Mouse (Mus musculus) brown adipose tissue, adult 24 weeks (tissue): Measurements from ENCODE around the gene Lrp1. TPM values are rescaled to one million over a fixed set of nuclear protein-coding genes. Genes with fewer than 3 reads are reported as not detected.
"Not testable (repeated sequence)": the region's sequence is repeated elsewhere in the genome, so short reads cannot be mapped to it uniquely, and the experiment has no call there.

ENCODE experiments used
- H3K27ac ChIP-seq: fragments of 200-500 bp; replicated peaks from 2 replicates; pipeline ENCODE4 v1.5.1; 2012; ENCODE audit warnings: low read depth, mild to moderate bottlenecking, low read length
- H3K4me1 ChIP-seq: fragments of 200-500 bp; 2 replicates; pipeline ENCODE4 v1.6.1; 2012; ENCODE audit warnings: low read length, mixed read lengths; ENCODE audit not compliant: control insufficient read depth, insufficient read depth, insufficient read length
- H3K4me3 ChIP-seq: fragments of 200-500 bp; 2 replicates; pipeline ENCODE4 v1.5.1; 2012; ENCODE audit warnings: low read depth, mild to moderate bottlenecking, low read length, moderate library complexity; ENCODE audit not compliant: insufficient read depth
- polyA plus RNA-seq: library from polyadenylated mRNA; stranded (reverse); fragments of >200 nt; gene quantifications from 2 replicates; pipeline ENCODE4 v1.2.4, GENCODE M21; 2012; ENCODE audit not compliant: missing spikeins, insufficient read depth, insufficient read length

Lrp1 gene
- polyA plus RNA-seq, 1 experiment, result 43.8 TPM

GRCm38 (mm10) chr10:127661291-127661914 lies 40.5 kb upstream of the Lrp1 start:
- H3K27ac ChIP-seq, result peak overlapping the region; percentile 32
- H3K4me3 ChIP-seq, result peak overlapping the region; percentile 8
- H3K4me1 ChIP-seq, result peaks cover 9% of the 10 kb centered on the region; the same call in 1 of the 2 replicates

GRCm38 (mm10) chr10:127659551-127659950 lies 38.6 kb upstream of the Lrp1 start:
- H3K27ac ChIP-seq, result no peak overlapping the region
- H3K4me3 ChIP-seq, result no peak overlapping the region
- peaks cover 9% of the 10 kb centered on the region; the same call in 1 of the 2 replicates for H3K4me1 ChIP-seq

- no peak overlapping the region for H3K4me3 ChIP-seq
- H3K27ac ChIP-seq, result no peak overlapping the region
- peaks cover 9% of the 10 kb centered on the region; the same call in 1 of the 2 replicates for H3K4me1 ChIP-seq
These were observed 37.1 kb upstream of the Lrp1 start for GRCm38 (mm10) chr10:127658076-127658475.

GRCm38 (mm10) chr10:127657617-127658016 lies 36.7 kb upstream of the Lrp1 start:
- H3K27ac ChIP-seq, H3K4me1 ChIP-seq, H3K4me3 ChIP-seq: not testable (repeated sequence)

GRCm38 (mm10) chr10:127654970-127655579 lies 34.1 kb upstream of the Lrp1 start:
- no peak overlapping the region for H3K4me3 ChIP-seq
- H3K4me1 ChIP-seq, result no peaks in the 10 kb centered on the region

GRCm38 (mm10) chr10:127652906-127653638 lies 32.1 kb upstream of the Lrp1 start:
- Histone ChIP-seq H3K4me3 (no peak overlapping the region), H3K4me1 (no peaks in the 10 kb centered on the region), H3K27ac (no peak overlapping the region)

More at GRCm38 (mm10) chr10:127654970-127655579, 34.1 kb upstream of the Lrp1 start:
- H3K27ac ChIP-seq, result no peak overlapping the region

- no peak overlapping the region for H3K4me3 ChIP-seq
- no peak overlapping the region for H3K27ac ChIP-seq
- no peaks in the 10 kb centered on the region; the same call in 1 of the 2 replicates for H3K4me1 ChIP-seq
These were observed 24.8 kb upstream of the Lrp1 start for GRCm38 (mm10) chr10:127645791-127646190.

- H3K4me1 ChIP-seq, result no peaks in the 10 kb centered on the region; the same call in 1 of the 2 replicates
- peak overlapping the region; percentile 70 for H3K4me3 ChIP-seq
- peak overlapping the region; percentile 94 for H3K27ac ChIP-seq
These were observed 22.7 kb upstream of the Lrp1 start for GRCm38 (mm10) chr10:127643553-127644238.

GRCm38 (mm10) chr10:127642772-127643552 lies 22.0 kb upstream of the Lrp1 start, which contains the start of gene Stat6:
Gene Stat6, plus strand, starts transcription at chr10:127642986.
- peak within 1 kb of the TSS; percentile 70 for H3K4me3 ChIP-seq
- H3K4me1 ChIP-seq, result no peaks in the 10 kb centered on the region; the same call in 1 of the 2 replicates
- peak within 1 kb of the TSS; percentile 94 for H3K27ac ChIP-seq

- H3K4me3 ChIP-seq, result peak overlapping the region; percentile 70
- no peaks in the 10 kb centered on the region; the same call in 1 of the 2 replicates for H3K4me1 ChIP-seq
- peak overlapping the region; percentile 94 for H3K27ac ChIP-seq
These were observed 21.2 kb upstream of the Lrp1 start for GRCm38 (mm10) chr10:127641861-127642771.

- Histone ChIP-seq H3K4me1 (no peaks in the 10 kb centered on the region; the same call in 1 of the 2 replicates), H3K4me3 (no peak overlapping the region), H3K27ac (no peak overlapping the region)
These were observed 19.5 kb upstream of the Lrp1 start for GRCm38 (mm10) chr10:127640421-127640820.

- Histone ChIP-seq H3K4me1 (no peaks in the 10 kb centered on the region), H3K27ac (no peak overlapping the region), H3K4me3 (no peak overlapping the region)
These were observed 11.8 kb upstream of the Lrp1 start for GRCm38 (mm10) chr10:127632668-127633271.
